Mouse (Mus musculus) urinary bladder, adult 18-20 months (tissue): Measurements from ENCODE around the gene Gtpbp2.

ENCODE experiments used
- DNase-seq, 2 experiments: peaks; one replicate each; pipeline ENCODE4 v3.0.0; 2022; ENCODE audit warnings: low spot score in 2 of 2, mixed read lengths in 2 of 2

Gene Gtpbp2

DNA sequence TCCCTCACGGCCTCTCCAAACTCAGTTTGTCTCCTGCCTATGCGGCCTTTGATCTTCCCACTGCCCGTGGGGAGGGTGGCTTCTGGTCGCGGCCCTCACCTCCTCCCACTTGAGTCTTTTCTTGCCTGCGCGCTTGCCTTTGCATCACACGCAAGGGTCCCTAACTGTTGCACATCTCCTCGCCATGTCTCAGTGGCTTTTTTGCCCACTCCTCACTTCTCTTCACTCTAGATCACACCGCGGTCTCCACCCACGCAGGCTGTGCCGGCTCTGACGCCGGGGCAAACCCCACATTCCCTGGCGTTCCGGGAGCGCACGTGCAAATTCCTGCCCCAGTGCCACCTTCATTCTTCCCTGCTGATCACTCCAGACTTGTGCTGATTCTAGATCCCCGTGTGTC is 42.2 kb downstream of the Gtpbp2 start:
- peak in 1 of 2 experiments; percentile 5 for DNase-seq

- no peak for DNase-seq
Observed at GRCm38 (mm10) chr17:46206676-46207075, 45.8 kb downstream of the Gtpbp2 start.

- DNase-seq = no peak
Observed at GRCm38 (mm10) chr17:46210550-46210949, 49.7 kb downstream of the Gtpbp2 start.
